Mouse (Mus musculus): ENCODE results near the gene Pde8a. TPM values are rescaled to one million over a fixed set of nuclear protein-coding genes. Genes with fewer than 3 reads are reported as not detected.
A peak's percentile ranks its signal among the peaks of the same experiment; 100 is the strongest.

The Pde8a gene
- total and polyA plus RNA-seq, 2 experiments from 2014 or later: 1.1 to 2.7 TPM

DNA sequence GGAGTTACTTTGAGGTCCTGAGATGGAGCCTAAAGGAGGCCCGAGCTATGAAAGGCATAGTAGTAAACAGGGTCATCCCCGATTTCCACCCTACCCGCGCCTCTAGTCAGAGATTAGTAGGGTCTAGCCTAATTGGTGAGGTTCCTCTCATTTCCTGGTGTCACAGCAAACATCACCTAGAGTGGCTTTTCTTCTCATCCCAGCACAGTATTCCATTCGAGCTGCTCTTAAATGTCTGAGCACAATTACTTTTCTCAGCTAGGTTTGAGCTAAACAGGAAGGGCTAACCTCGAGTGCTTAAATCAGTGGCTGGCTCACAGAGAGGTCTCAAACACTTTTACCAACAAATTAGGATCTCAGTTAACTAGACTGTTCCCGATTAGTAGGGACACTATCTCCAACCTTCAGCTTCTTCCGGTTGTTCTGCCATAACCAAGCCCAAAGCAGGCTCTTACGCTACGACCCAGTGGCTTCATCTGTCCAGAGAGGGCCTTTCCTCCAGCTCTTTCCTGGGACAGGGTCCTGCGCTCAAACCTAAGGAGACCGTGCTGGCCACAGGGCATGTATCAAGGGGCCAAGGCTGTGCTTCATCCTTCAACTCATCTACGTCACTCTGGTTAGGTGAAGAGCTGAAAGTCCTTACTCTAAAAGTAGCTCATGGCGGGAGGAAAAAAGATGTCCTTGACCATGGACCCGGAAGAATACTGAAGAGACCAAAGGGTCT is 132.2 kb downstream of the Pde8a start:
- DNase-seq (no peak), ATAC-seq (peak; percentile 50; the same call in 1 of the 2 replicates)
- no peak for TF ChIP-seq CTCF (IDR thresholded peaks at IDR 0.05; ENCODE audit: low read depth)
- Histone ChIP-seq H3K9me3 (ENCODE audit: low read length) (no peaks in the 10 kb centered on the region), H3K36me3 (ENCODE audit: insufficient read depth) (peaks cover 12% of the 10 kb centered on the region), H3K27me3 (ENCODE audit: insufficient read depth, low read length) (no peaks in the 10 kb centered on the region), H3K27ac (ENCODE audit: low read depth, low read length) (no peak overlapping the region; the same call in 1 of the 2 replicates), H3K4me3 (ENCODE audit: low read depth, low read length) (peak overlapping the region; percentile 84), H3K9ac (peak overlapping the region; percentile 50), H3K4me2 (ENCODE audit: low read depth) (peak overlapping the region; percentile 45), H3K4me1 (ENCODE audit: insufficient read depth) (no peaks in the 10 kb centered on the region)
- WGBS: 61% methylated on average over 15 of the region's 15 CpGs

DNA sequence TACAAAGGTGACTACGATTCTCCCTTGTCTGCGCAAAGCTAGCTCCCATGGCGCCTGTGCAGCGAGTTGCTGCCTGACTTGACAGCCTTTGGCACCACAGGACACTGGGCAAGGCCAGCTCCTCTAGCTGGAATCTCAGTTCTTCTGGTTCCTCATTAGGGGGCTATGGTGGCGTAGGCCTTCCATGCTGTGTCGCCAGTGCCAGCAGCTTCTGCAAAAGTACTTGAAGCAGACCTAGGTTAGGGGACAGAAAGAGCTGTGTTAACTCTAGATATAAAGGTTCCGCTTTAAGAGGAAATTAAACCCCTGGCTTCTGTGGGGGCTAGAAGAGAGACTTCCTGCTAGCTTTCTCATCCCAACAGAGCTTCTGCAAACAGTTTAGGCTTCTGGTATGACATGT is 134.8 kb downstream of the Pde8a start:
- ATAC-seq: no peak
- DNase-seq: no peak
- H3K4me2 ChIP-seq (ENCODE audit: low read depth): no peak overlapping the region
- H3K27me3 ChIP-seq (ENCODE audit: insufficient read depth, low read length): no peaks in the 10 kb centered on the region
- H3K36me3 ChIP-seq (ENCODE audit: insufficient read depth): no peaks in the 10 kb centered on the region
- 44% methylated on average over 7 of the region's 7 CpGs for WGBS
- no peaks in the 10 kb centered on the region for H3K4me1 ChIP-seq (ENCODE audit: insufficient read depth)
- H3K9me3 ChIP-seq (ENCODE audit: low read length): no peaks in the 10 kb centered on the region
- H3K27ac ChIP-seq (ENCODE audit: low read depth, low read length): no peak overlapping the region
- no peak overlapping the region for H3K9ac ChIP-seq
- TF ChIP-seq CTCF (IDR thresholded peaks at IDR 0.05; ENCODE audit: low read depth): no peak
- H3K4me3 ChIP-seq (ENCODE audit: low read depth, low read length): no peak overlapping the region

GRCm38 (mm10) chr7:81351826-81352225 is 138.4 kb downstream of the Pde8a start:
- H3K27me3 ChIP-seq (ENCODE audit: insufficient read depth, low read length): no peaks in the 10 kb centered on the region
- WGBS: 77% methylated on average over 4 of the region's 4 CpGs
- DNase-seq (no peak), ATAC-seq (no peak)
- H3K4me3 ChIP-seq (ENCODE audit: low read depth, low read length): no peak overlapping the region
- H3K27ac ChIP-seq (ENCODE audit: low read depth, low read length): no peak overlapping the region
- H3K4me2 ChIP-seq (ENCODE audit: low read depth): no peak overlapping the region
- no peaks in the 10 kb centered on the region for H3K4me1 ChIP-seq (ENCODE audit: insufficient read depth)
- H3K9ac ChIP-seq: no peak overlapping the region
- no peaks in the 10 kb centered on the region for H3K9me3 ChIP-seq (ENCODE audit: low read length)
- TF ChIP-seq CTCF (IDR thresholded peaks at IDR 0.05; ENCODE audit: low read depth): no peak
- no peaks in the 10 kb centered on the region for H3K36me3 ChIP-seq (ENCODE audit: insufficient read depth)

GRCm38 (mm10) chr7:81355746-81356145 is 142.3 kb downstream of the Pde8a start:
- no peaks in the 10 kb centered on the region for H3K9me3 ChIP-seq (ENCODE audit: low read length)
- DNase-seq: no peak
- H3K36me3 ChIP-seq (ENCODE audit: insufficient read depth): no peaks in the 10 kb centered on the region
- ATAC-seq: no peak
- no peak overlapping the region for H3K4me2 ChIP-seq (ENCODE audit: low read depth)
- H3K4me3 ChIP-seq (ENCODE audit: low read depth, low read length): no peak overlapping the region
- WGBS: 84% methylated on average over 7 of the region's 7 CpGs
- H3K27ac ChIP-seq (ENCODE audit: low read depth, low read length): no peak overlapping the region
- H3K4me1 ChIP-seq (ENCODE audit: insufficient read depth): no peaks in the 10 kb centered on the region
- no peaks in the 10 kb centered on the region for H3K27me3 ChIP-seq (ENCODE audit: insufficient read depth, low read length)
- no peak overlapping the region for H3K9ac ChIP-seq
- no peak for TF ChIP-seq CTCF (IDR thresholded peaks at IDR 0.05; ENCODE audit: low read depth)

DNA sequence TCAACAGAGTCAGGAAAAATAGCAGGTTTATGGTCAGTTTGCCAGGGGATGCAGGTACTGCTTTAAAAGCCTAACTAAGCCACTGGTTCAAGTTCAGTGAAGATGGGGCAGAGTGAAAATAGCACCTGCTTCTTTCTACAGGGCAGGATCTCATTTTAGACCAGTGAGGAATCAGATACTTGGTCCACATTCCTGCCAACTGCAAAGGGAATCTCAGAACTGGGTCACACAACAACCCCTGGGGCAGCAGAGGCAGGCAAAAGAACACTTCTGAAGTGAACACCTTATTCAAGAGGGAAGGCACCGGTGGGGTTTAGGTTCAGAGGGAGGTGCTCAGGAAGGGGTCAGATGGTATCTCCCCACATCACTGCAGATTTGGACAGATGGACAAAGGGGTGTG is 143.0 kb downstream of the Pde8a start:
- H3K36me3 ChIP-seq (ENCODE audit: insufficient read depth): no peaks in the 10 kb centered on the region
- no peaks in the 10 kb centered on the region for H3K4me1 ChIP-seq (ENCODE audit: insufficient read depth)
- H3K4me2 ChIP-seq (ENCODE audit: low read depth): no peak overlapping the region
- no peak overlapping the region for H3K4me3 ChIP-seq (ENCODE audit: low read depth, low read length)
- no peaks in the 10 kb centered on the region for H3K9me3 ChIP-seq (ENCODE audit: low read length)
- H3K9ac ChIP-seq: no peak overlapping the region
- WGBS: 79% methylated on average over 1 of the region's 1 CpGs
- DNase-seq: no peak
- no peak overlapping the region for H3K27ac ChIP-seq (ENCODE audit: low read depth, low read length)
- TF ChIP-seq CTCF (IDR thresholded peaks at IDR 0.05; ENCODE audit: low read depth): no peak
- ATAC-seq: no peak
- no peaks in the 10 kb centered on the region for H3K27me3 ChIP-seq (ENCODE audit: insufficient read depth, low read length)

- DNase-seq (no peak), ATAC-seq (no peak)
- Histone ChIP-seq H3K9ac (no peak overlapping the region), H3K27ac (ENCODE audit: low read depth, low read length) (no peak overlapping the region), H3K4me2 (ENCODE audit: low read depth) (no peak overlapping the region), H3K36me3 (ENCODE audit: insufficient read depth) (no peaks in the 10 kb centered on the region), H3K4me3 (ENCODE audit: low read depth, low read length) (no peak overlapping the region), H3K4me1 (ENCODE audit: insufficient read depth) (no peaks in the 10 kb centered on the region), H3K9me3 (ENCODE audit: low read length) (no peaks in the 10 kb centered on the region), H3K27me3 (ENCODE audit: insufficient read depth, low read length) (no peaks in the 10 kb centered on the region)
- no peak for TF ChIP-seq CTCF (IDR thresholded peaks at IDR 0.05; ENCODE audit: low read depth)
- 79% methylated on average over 7 of the region's 7 CpGs for WGBS
Measured at GRCm38 (mm10) chr7:81356975-81357374, 143.6 kb downstream of the Pde8a start.

- peaks cover 5% of the 10 kb centered on the region for H3K4me1 ChIP-seq (ENCODE audit: insufficient read depth)
- H3K36me3 ChIP-seq (ENCODE audit: insufficient read depth): no peaks in the 10 kb centered on the region
- H3K4me3 ChIP-seq (ENCODE audit: low read depth, low read length): no peak overlapping the region
- ATAC-seq: no peak
- no peak overlapping the region for H3K4me2 ChIP-seq (ENCODE audit: low read depth)
- no peaks in the 10 kb centered on the region for H3K27me3 ChIP-seq (ENCODE audit: insufficient read depth, low read length)
- no peak overlapping the region for H3K27ac ChIP-seq (ENCODE audit: low read depth, low read length)
- TF ChIP-seq CTCF (IDR thresholded peaks at IDR 0.05; ENCODE audit: low read depth): no peak
- no peak for DNase-seq
- no peak overlapping the region for H3K9ac ChIP-seq
- WGBS: 69% methylated on average over 3 of the region's 3 CpGs
- no peaks in the 10 kb centered on the region for H3K9me3 ChIP-seq (ENCODE audit: low read length)
Measured at GRCm38 (mm10) chr7:81367946-81368345, 154.6 kb downstream of the Pde8a start.

All from forebrain, postnatal 0 days (tissue).